Mouse (Mus musculus) cerebellum, postnatal 10 days (tissue): Measurements from ENCODE around the gene Prkar1a.

Source experiments
- DNase-seq, 2 experiments: peaks; one replicate each; pipeline ENCODE4 v3.0.0; 2021; ENCODE audit warnings: mixed read lengths in 2 of 2

Prkar1a gene

DNA sequence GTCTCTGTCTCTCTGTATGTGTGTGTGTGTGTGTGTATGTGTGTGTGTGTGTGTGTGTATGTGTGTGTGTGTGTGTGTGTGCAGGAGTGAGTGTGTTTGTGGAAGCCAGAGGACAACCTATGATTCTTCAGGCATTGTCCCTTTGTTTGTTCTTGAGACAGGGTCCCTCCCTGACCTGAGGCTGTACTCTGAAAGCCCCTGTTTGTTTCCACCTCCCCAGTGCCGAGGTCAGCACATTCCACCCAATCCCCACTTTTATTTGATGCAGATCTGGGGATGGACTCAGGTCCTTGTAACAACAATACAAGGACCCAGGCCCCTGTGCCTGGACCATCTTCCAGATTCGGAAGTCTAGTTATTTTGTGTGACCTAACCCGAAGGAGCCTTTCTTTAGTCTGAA lies 58.2 kb downstream of the Prkar1a start:
- DNase-seq, result no peak

DNA sequence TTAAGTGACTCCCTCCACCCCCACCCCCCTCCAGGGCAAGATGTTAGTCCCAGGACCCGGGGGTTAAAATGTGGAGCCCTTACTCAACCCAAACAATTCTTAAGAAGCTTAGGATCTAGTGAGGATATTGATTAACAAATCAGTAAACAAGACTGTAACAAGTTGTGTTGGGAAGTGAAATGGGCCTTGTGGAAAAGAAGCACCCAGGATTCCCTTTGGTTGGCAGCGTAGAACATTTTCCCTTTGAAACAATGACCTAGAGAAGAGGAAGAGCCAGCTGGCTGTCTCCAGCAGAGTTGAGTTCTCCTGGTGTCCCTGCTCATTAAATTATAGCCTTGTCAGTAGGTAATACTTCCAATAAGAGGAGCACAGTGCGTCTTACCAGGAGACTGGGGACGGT lies 59.6 kb downstream of the Prkar1a start:
- no peak for DNase-seq

DNA sequence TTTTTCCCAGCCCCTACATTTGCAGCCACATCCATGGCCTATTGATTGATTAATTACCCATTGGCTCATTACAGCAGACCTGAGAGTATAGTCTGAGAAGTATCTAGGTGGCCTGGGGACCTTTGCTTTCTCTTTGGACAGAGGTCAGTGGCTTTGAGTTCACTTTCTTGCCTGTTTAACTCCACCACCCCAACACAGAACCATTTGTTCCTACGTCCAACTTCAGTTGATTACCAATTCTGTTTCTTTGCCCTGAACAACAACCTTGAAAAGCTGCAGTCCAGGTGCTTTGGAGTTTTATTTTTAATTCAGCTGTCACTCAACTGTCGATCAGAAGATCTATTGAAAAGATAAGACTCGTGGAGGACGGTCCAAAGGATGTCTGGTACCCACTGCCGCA lies 60.3 kb downstream of the Prkar1a start:
- no peak for DNase-seq

DNA sequence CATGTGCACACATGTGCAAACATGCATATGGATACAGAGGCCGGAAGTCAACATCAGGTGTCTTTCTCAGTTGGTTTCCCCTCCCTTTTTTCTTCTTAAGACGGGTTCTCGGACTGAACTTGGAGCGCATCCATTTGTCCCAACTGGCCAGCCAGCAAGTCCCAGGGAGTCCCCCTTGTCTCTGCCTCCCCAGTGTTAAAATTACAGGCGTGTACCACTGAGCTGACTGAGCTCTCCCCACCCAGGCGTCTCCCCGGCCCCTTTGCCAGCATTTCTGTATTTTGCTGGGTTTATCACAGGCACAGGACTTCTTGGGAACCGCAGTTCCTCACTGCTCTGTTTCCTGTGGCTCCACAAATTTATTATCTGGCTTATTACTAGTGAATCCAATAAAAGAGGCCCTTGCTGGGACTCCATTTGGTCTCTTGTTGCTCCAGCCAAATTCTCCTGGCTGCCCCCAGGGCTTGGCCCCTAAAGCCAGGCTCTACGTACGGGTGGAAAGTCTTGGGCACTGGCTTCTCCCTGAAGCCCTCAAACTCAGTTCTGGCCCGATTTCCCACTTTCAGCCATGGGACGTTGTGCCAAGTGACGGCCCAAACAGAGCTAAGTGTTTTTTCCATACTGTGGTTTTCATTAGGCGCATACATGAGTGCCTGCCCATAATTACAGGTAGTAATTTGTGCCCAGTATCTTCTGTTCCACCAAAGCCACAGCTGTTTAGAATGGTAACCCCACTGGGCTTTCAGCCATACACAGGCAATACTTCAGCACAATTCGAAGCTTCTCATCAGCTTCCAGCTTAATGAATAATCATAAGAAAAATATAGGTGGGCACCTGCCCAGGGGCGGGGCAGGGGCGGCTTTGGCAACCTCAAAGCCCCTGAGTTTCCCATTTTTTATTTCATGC lies 65.4 kb downstream of the Prkar1a start:
- DNase-seq, result peak; percentile 64 to 83

DNA sequence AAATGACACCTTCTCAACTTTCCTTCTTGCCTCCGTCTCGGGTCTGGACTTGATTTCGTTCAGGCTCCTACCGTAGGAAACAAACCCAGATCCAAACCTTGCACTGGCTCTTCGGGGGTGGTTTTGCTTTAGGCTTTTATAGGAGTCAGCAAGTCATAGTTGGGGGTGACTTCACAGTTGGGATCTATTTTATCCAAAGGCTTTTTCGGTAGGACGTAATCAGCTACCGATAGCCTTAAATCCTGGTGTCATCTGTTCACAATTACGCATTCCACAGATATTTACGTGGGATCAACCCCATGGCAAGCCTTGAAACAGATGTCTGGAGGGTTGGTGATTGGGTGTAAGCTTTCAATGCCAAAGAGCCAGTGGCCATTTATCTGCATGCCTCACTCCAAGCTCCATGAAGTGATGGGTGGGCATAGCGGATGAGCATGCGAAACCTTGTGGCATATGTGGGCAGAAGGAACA lies 66.1 kb downstream of the Prkar1a start:
- no peak for DNase-seq

DNA sequence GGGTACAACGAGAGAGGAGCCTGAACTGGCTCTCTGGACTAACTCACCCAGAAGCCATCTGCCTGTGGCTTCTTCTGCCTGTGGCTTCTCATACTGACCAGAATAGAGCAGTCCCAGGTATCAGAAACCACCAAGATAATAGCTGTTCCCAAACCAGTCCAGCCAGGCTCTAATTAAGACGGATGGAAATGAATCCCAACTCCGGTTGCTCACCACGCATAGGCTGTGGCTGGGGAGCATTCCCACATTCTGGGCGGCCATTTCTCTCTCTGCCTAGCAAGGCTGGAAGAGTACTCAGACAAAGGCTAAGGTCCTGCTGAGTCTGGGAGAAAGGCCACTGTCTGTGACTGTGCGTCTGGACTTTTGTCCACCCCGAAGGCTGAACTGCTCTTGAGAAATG lies 67.8 kb downstream of the Prkar1a start:
- DNase-seq, result peak; percentile 28 to 45

DNA sequence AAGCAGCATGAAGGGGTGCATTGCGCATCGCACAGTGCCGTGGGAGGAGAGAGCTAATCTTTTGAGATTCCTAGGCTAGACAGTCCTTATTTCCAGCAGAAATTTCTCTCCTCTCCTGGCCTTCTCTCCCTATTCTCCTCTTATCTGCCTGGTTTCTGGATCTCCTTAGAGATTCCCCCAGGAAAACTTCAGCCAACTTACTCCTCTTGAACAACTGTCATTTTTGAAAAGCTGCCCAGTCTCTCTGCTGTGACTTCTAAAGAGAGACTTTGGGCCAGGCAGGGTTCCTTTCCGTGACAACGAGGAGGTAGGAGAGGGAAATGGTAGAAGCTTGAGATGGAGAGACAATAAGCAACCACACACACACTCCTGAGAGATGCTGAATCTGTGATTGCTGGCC lies 68.2 kb downstream of the Prkar1a start:
- peak; percentile 44 to 57 for DNase-seq

DNA sequence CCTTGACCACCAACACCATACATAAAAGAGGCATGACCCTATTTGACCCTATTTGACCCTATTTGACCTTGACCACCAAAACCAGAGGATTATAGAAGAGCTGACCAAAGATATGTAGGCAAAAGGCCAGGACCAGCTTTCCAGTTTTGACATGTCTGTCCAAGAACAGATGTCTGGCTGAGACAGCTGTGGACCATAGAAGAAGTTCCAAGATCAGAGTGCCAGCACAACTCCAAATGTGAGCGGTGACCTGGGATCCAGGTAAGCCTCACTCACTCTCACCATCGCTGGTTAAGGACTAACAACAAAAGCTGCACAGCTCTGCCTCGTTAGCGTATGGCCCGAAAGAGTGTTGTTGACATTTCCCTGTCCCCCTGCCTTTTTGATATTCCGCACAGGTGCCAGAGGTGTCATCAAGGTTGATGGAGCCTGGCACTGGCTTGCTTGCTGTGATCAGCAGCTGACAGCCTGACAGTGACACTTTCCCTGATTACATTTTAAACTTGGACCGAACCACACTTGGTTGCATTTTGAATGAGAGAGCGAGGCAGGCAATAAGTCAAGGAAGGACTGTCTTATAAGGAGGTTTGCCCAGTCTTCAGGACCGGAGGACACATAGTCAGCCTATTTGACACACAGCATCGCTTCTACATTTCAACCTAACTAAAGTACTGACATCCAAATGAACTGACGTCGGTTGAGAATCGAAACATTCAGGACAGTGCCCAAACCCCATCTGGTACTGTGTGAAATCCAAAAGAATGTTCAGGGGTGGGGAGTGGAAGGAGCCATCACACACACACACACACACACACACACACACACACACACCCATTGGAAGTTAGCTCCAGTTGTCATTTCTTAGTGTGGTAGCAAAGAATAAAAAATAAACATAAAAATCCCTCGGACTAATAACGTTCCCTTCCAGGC lies 69.0 kb downstream of the Prkar1a start:
- DNase-seq, result peak; percentile 31 to 37
